Mouse (Mus musculus) induced T-regulatory cell, adult 2 months (primary cell): Measurements from ENCODE around the gene Ghdc.

Source experiments
- DNase-seq: peaks from one replicate; pipeline ENCODE4 v3.0.0-alpha.2; 2012; ENCODE audit warnings: low read depth

The Ghdc gene

GRCm38 (mm10) chr11:100782568-100782967, 11.8 kb upstream of the Ghdc start:
- no peak for DNase-seq

- DNase-seq, result no peak
Measured at GRCm38 (mm10) chr11:100781763-100782475, 11.2 kb upstream of the Ghdc start.

GRCm38 (mm10) chr11:100780247-100780646, 9.5 kb upstream of the Ghdc start:
- DNase-seq, result no peak

GRCm38 (mm10) chr11:100778069-100778468, 7.3 kb upstream of the Ghdc start:
- DNase-seq, result no peak

GRCm38 (mm10) chr11:100775921-100776320, 5.2 kb upstream of the Ghdc start:
- no peak for DNase-seq

- no peak for DNase-seq
Measured at GRCm38 (mm10) chr11:100774261-100774660, 3.5 kb upstream of the Ghdc start.

- no peak for DNase-seq
Measured at GRCm38 (mm10) chr11:100769980-100770379, 777 bp downstream of the Ghdc start.

GRCm38 (mm10) chr11:100767871-100768270, 2.9 kb downstream of the Ghdc start:
- DNase-seq, result no peak

GRCm38 (mm10) chr11:100766726-100767125, 4.0 kb downstream of the Ghdc start:
- no peak for DNase-seq

GRCm38 (mm10) chr11:100762831-100763230, 7.9 kb downstream of the Ghdc start, which contains the start of gene Hcrt:
Gene Hcrt (minus strand): TSS chr11:100762931.
- no peak for DNase-seq

GRCm38 (mm10) chr11:100761547-100762045, 9.2 kb downstream of the Ghdc start:
- peak; percentile 91 for DNase-seq

- DNase-seq, result peak; percentile 94
Measured at GRCm38 (mm10) chr11:100759611-100760233, 11.0 kb downstream of the Ghdc start, which contains the start of gene Kcnh4. Gene Kcnh4 (minus strand): TSS chr11:100759942.

GRCm38 (mm10) chr11:100758707-100759610, 11.8 kb downstream of the Ghdc start:
- DNase-seq, result peak; percentile 68

- peak; percentile 45 for DNase-seq
Measured at GRCm38 (mm10) chr11:100757566-100757965, 13.2 kb downstream of the Ghdc start.

GRCm38 (mm10) chr11:100756476-100756875, 14.3 kb downstream of the Ghdc start:
- DNase-seq, result no peak

- no peak for DNase-seq
Measured at GRCm38 (mm10) chr11:100754693-100755057, 16.1 kb downstream of the Ghdc start.

GRCm38 (mm10) chr11:100754021-100754692, 16.6 kb downstream of the Ghdc start:
- no peak for DNase-seq

- DNase-seq, result no peak
Measured at GRCm38 (mm10) chr11:100752294-100752693, 18.5 kb downstream of the Ghdc start.

- DNase-seq, result no peak
Measured at GRCm38 (mm10) chr11:100750127-100750526, 20.6 kb downstream of the Ghdc start.

GRCm38 (mm10) chr11:100749469-100749868, 21.3 kb downstream of the Ghdc start:
- DNase-seq, result no peak

GRCm38 (mm10) chr11:100748620-100749019, 22.1 kb downstream of the Ghdc start:
- no peak for DNase-seq

- DNase-seq, result no peak
Measured at GRCm38 (mm10) chr11:100747114-100747513, 23.6 kb downstream of the Ghdc start.
